Mouse (Mus musculus): ENCODE results near the gene Prkcz. TPM values are rescaled to one million over a fixed set of nuclear protein-coding genes. Genes with fewer than 3 reads are reported as not detected.

The Prkcz gene
- polyA plus RNA-seq, 1 experiment from 2014 or later = 33.9 TPM

DNA sequence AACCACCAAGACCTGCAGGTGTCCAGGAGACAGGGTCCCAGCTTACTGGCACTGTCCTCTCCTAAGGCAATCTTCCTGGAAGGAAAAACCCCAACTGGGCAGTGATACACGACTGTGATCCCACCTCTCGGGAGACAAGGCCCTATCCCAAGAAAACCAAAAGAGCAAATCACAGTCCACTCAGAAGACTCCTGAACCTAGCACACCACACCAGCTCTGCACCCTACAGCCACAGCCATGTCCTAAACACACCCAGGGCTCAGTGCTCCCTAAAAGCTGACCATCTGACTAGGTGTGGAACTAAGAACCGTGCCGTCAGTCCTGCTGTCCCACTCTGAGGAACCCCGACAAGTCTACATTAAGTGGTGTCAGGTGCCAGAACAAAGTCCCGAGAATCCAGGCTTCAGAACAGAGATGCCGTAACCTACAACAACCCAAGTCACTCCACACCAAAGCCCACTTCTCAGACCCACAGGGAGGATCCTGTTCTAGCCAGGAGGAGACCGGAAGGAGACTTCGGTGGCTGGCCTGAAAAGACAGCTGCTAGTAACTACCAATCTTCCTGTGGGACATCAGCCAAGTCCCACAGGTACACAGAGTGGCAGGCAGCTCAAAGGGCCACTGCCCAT is 142.9 kb downstream of the Prkcz start:
- H3K4me1 ChIP-seq = peaks cover 84% of the 10 kb centered on the region
- no peaks in the 10 kb centered on the region for H3K27me3 ChIP-seq
- WGBS = 73% methylated on average over 9 of the region's 9 CpGs
- 0 out of 2 replicates have a peak overlapping the region, but pooled peaks have one; percentile 96 for H3K4me3 ChIP-seq
- H3K9me3 ChIP-seq (replicated peaks) = no peaks in the 10 kb centered on the region
- peak overlapping the region; percentile 99; the same call in 1 of the 2 replicates for H3K9ac ChIP-seq
- H3K27ac ChIP-seq = no peak overlapping the region; the same call in 1 of the 2 replicates
- H3K4me2 ChIP-seq (replicated peaks) = peak overlapping the region; percentile 100
- H3K36me3 ChIP-seq = no peaks in the 10 kb centered on the region
- no peak for ATAC-seq (ENCODE audit: low FRiP score)

DNA sequence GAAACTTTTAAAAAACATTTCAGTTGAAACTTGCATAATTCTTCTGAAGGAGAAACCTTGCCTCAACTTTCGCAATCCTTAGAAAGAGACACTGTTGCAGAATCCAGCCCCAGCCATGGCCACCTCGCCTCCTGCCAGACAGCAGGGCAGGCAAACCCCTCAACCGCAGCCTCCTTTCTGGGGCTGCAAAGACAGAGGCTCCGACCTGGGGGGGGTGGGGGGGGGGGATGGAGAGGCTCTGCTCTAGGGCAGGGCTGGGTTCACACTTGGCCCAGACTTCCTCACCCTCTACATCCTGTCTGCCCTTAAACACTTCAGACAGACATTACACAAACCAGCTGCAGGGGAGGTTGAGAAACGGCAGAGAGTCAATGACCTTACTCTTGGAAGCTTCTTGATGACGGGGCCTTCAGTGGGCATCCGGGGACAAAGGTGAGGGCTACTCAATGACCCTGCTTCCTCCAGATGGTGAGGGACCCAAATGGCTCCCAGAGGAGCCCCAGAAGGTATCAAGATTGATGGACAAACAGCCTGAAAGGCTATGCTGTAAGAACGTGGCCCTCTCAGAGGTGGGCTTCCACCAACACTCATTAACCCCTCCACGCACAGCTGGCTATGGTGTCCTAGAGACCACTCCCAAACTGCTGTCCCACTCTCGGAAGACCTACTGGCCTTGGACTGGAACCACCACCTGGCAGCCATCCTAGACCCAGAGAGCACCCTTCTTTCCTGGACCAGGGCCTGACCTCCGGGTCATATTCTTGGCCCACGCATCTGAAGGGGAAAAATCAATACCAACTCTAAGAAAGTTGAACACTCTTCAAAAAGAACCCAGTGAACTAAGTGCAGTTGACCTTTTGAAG is 143.7 kb downstream of the Prkcz start:
- no peak for ATAC-seq (ENCODE audit: low FRiP score)
- H3K27ac ChIP-seq = no peak overlapping the region
- H3K9ac ChIP-seq = no peak overlapping the region
- H3K36me3 ChIP-seq = no peaks in the 10 kb centered on the region
- no peaks in the 10 kb centered on the region for H3K9me3 ChIP-seq (replicated peaks)
- no peaks in the 10 kb centered on the region for H3K27me3 ChIP-seq
- H3K4me3 ChIP-seq = no peak overlapping the region
- peak overlapping the region; percentile 9 for H3K4me2 ChIP-seq (replicated peaks)
- WGBS = 58% methylated on average over 12 of the region's 12 CpGs
- peaks cover 90% of the 10 kb centered on the region for H3K4me1 ChIP-seq

DNA sequence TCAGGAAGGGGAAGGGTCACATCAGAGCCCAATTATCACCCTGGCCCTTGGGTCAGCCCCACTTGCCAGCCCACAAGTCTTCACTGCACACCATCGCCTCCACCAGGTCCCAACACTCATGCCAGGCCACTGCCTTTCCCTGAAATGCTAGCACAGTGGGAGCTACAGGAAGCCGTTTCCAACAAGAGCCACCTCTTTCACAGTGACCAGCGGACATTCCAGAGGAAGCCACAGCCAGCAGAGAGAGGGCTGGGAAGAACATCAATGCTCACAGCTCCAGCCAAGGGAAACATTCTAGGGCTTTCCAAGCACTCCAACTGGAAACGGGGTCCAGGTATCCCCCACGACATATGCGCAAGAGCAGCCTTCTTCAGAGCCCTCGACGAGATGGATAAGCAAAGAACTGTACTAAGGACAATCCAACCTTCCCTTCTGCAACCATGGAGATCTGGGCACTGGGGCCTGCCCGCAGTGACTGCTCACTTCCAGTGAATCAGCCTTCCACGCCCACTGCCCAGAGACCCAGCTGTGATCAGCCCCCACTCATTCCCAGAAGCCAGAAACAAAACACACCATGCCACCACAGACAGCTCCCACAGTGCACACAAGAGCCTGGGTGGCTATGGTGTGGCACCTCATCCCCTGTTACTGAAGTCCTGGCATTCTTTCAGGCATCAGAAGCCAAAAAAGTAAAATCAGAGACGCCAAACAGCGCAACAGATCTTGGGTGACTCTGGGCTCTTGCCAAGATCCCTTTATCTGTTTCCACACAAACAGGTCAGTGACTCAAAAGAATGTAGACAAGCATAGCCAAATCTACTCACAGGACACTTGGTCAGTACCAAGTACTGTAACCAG is 145.2 kb downstream of the Prkcz start:
- Histone ChIP-seq H3K27me3 (no peaks in the 10 kb centered on the region), H3K27ac (peak overlapping the region; percentile 41), H3K9me3 (replicated peaks) (no peaks in the 10 kb centered on the region), H3K9ac (no peak overlapping the region), H3K4me1 (peaks cover 82% of the 10 kb centered on the region), H3K4me3 (no peak overlapping the region), H3K4me2 (replicated peaks) (peak overlapping the region; percentile 18; the same call in 1 of the 2 replicates), H3K36me3 (0 out of 2 replicates have a peak, but pooled peaks cover 8% of the 10 kb centered on the region)
- 54% methylated on average over 12 of the region's 12 CpGs for WGBS
- ATAC-seq (ENCODE audit: low FRiP score) = no peak

DNA sequence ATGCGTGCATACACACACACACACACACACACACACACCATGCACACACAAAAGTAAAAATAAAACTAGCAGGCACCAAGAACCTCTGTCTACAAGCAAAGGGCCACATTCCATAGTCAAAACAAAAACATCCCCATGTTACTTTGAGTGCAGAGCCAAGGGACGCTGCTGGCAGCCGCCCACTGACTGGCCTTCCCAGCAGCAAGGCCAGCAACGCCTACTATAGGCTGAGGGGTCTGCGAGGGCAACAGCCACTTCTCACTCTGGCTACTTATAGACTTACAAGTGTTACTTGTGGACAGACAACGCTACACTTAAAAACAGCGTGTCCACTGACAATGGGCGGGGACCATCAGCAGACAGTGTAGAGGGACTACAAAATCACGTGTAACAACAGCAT is 146.0 kb downstream of the Prkcz start:
- H3K4me1 ChIP-seq = peaks cover 75% of the 10 kb centered on the region
- H3K4me2 ChIP-seq (replicated peaks) = peak overlapping the region; percentile 18; the same call in 1 of the 2 replicates
- no peak overlapping the region for H3K9ac ChIP-seq
- no peaks in the 10 kb centered on the region for H3K27me3 ChIP-seq
- 52% methylated on average over 9 of the region's 9 CpGs for WGBS
- no peak overlapping the region for H3K4me3 ChIP-seq
- H3K9me3 ChIP-seq (replicated peaks) = no peaks in the 10 kb centered on the region
- H3K27ac ChIP-seq = no peak overlapping the region; the same call in 1 of the 2 replicates
- 0 out of 2 replicates have a peak, but pooled peaks cover 12% of the 10 kb centered on the region for H3K36me3 ChIP-seq
- ATAC-seq (ENCODE audit: low FRiP score) = no peak

DNA sequence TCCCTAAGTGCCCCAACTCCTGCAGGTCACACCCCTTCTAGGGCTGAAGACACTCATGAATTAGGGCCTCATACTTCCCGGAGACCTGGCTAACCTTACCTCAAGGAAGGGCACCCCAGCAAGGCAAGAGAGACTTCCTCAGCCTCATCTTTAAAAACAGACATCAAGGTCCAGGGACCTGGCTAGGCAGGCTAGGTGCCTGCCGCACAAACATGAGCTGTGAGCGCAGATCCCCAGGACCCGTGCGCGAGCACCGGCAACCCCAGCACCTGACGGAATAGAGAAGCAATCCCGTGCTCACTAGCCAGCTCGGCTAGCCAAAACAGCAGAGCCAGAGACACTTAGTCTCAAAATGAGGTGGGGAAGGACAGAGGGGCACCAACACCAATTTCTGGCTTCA is 146.4 kb downstream of the Prkcz start:
- peaks cover 71% of the 10 kb centered on the region for H3K4me1 ChIP-seq
- H3K4me2 ChIP-seq (replicated peaks) = no peak overlapping the region; the same call in 1 of the 2 replicates
- H3K4me3 ChIP-seq = no peak overlapping the region
- peak overlapping the region; percentile 28; the same call in 1 of the 2 replicates for H3K9ac ChIP-seq
- H3K36me3 ChIP-seq = 0 out of 2 replicates have a peak, but pooled peaks cover 12% of the 10 kb centered on the region
- 74% methylated on average over 10 of the region's 10 CpGs for WGBS
- H3K27me3 ChIP-seq = no peaks in the 10 kb centered on the region
- no peaks in the 10 kb centered on the region for H3K9me3 ChIP-seq (replicated peaks)
- no peak for ATAC-seq (ENCODE audit: low FRiP score)
- H3K27ac ChIP-seq = no peak overlapping the region; the same call in 1 of the 2 replicates

DNA sequence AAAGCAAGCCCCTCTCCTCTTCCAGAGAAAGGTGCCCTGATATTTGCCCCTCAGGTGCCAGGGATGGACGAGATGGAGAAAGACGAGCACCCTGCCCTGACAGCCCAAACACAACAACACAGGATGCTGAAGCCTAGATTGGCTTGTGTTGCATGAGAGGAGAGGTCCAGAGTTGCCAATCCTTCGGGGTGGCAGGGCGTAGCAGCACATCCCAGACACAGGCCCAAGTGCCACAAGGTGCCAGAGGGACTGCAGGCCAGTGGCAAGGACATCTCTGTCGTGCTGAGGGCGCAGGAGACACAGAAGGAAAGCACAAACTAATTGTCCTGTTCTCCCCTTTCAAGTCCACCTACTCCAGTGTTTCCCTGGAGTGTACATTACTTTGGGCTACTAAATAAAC is 147.0 kb downstream of the Prkcz start:
- H3K4me1 ChIP-seq = peaks cover 71% of the 10 kb centered on the region
- ATAC-seq (ENCODE audit: low FRiP score) = no peak
- 76% methylated on average over 6 of the region's 6 CpGs for WGBS
- no peaks in the 10 kb centered on the region for H3K27me3 ChIP-seq
- H3K9ac ChIP-seq = 0 out of 2 replicates have a peak overlapping the region, but pooled peaks have one; percentile 8
- no peak overlapping the region for H3K27ac ChIP-seq
- H3K9me3 ChIP-seq (replicated peaks) = no peaks in the 10 kb centered on the region
- H3K36me3 ChIP-seq = 0 out of 2 replicates have a peak, but pooled peaks cover 12% of the 10 kb centered on the region
- H3K4me2 ChIP-seq (replicated peaks) = no peak overlapping the region
- no peak overlapping the region for H3K4me3 ChIP-seq

DNA sequence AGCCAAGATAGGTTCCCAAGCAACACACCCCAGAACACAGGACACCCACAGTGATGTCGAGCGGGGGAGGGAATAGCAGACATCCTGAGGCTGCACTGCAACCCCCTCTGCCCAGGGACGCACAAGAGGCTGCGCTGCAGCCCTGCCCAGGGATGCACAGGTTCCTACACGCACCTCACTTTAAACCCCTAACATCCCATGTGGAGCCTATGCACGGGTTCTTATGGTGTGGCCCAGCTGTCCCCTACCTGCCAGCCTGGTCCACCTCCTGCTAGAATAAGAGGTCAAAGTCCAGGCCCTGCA is 147.5 kb downstream of the Prkcz start:
- 64% methylated on average over 6 of the region's 6 CpGs for WGBS
- no peak overlapping the region for H3K4me3 ChIP-seq
- peaks cover 70% of the 10 kb centered on the region for H3K4me1 ChIP-seq

DNA sequence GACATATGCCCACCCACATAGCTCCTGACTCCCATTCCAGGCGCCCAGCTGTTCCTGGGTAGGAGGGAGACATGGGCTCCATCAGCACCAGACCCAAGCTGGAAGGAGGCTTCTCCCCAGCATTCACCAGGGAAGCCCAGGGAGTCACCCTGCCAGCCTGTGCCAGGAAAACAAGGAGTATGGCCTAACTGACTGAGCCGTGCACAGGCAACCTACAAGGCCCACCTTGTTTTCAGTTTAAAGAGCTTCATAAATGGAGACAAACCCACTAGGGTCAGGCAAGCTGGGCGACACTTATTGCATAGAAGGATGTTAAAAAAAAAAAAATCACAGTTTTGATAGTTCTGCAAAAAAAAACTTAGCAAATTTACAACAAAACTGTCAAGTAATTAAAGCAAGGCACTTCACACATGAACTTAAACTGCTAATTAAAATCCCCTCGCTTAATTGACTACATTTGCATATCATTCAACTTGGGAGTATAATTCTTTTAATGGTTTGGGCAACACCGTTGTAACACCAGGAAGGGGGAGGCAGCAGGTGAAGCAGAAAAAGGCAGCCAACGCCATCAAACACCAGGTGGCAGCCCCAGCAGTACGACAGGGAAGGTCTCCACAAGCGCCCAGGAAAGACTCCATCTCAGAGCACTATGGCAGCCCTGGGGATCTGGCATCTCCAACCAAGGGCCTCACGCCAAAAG is 148.0 kb downstream of the Prkcz start:
- Histone ChIP-seq H3K36me3 (0 out of 2 replicates have a peak, but pooled peaks cover 12% of the 10 kb centered on the region), H3K4me1 (peaks cover 70% of the 10 kb centered on the region), H3K9ac (peak overlapping the region; percentile 8; the same call in 1 of the 2 replicates), H3K4me3 (no peak overlapping the region), H3K27me3 (no peaks in the 10 kb centered on the region), H3K9me3 (replicated peaks) (no peaks in the 10 kb centered on the region), H3K27ac (no peak overlapping the region), H3K4me2 (replicated peaks) (no peak overlapping the region)
- ATAC-seq (ENCODE audit: low FRiP score) = no peak
- WGBS = 67% methylated on average over 9 of the region's 9 CpGs

More for the DNA sequence above, 147.5 kb downstream of the Prkcz start:
- Histone ChIP-seq H3K9ac (peak overlapping the region; percentile 8; the same call in 1 of the 2 replicates), H3K36me3 (0 out of 2 replicates have a peak, but pooled peaks cover 12% of the 10 kb centered on the region), H3K27me3 (no peaks in the 10 kb centered on the region), H3K27ac (no peak overlapping the region), H3K9me3 (replicated peaks) (no peaks in the 10 kb centered on the region), H3K4me2 (replicated peaks) (no peak overlapping the region)
- ATAC-seq (ENCODE audit: low FRiP score) = no peak

Other genes starting within 250 kb of the Prkcz start
- 12.6 and 13.5 TPM in 2 replicates for gene Ski, start 138.8 kb downstream of the Prkcz start, polyA plus RNA-seq (2016; fragmentation: Nextera tagmentation; extraction: Ambion mirVana)
- 90.8 and 98.6 TPM in 2 replicates for gene Faap20, start 111.6 kb downstream of the Prkcz start, polyA plus RNA-seq (2016; fragmentation: Nextera tagmentation; extraction: Ambion mirVana)
- not detected in 2 replicates for gene Gabrd, start 36.8 kb upstream of the Prkcz start, polyA plus RNA-seq (2016; fragmentation: Nextera tagmentation; extraction: Ambion mirVana)
- 5.6 and 6.3 TPM in 2 replicates for gene Cfap74, start 47.8 kb upstream of the Prkcz start, polyA plus RNA-seq (2016; fragmentation: Nextera tagmentation; extraction: Ambion mirVana)
- not detected in 2 replicates for gene Tmem52, start 107.8 kb upstream of the Prkcz start, polyA plus RNA-seq (2016; fragmentation: Nextera tagmentation; extraction: Ambion mirVana)
- gene Gnb1, start 130.0 kb upstream of the Prkcz start, polyA plus RNA-seq (2016; fragmentation: Nextera tagmentation; extraction: Ambion mirVana) = 757 and 772 TPM in 2 replicates
- gene Nadk, start 201.0 kb upstream of the Prkcz start, polyA plus RNA-seq (2016; fragmentation: Nextera tagmentation; extraction: Ambion mirVana) = 89.0 and 92.4 TPM in 2 replicates
- gene Slc35e2, start 240.1 kb upstream of the Prkcz start, polyA plus RNA-seq (2016; fragmentation: Nextera tagmentation; extraction: Ambion mirVana) = 16.4 and 16.6 TPM in 2 replicates

Measured in hindbrain, embryonic 12.5 days (tissue).